Mouse (Mus musculus) testis, adult 2 months (tissue): ENCODE data around the gene Ubash3b. TPM values are rescaled to one million over a fixed set of nuclear protein-coding genes. Genes with fewer than 3 reads are reported as not detected.
A peak's percentile ranks its signal among the peaks of the same experiment; 100 is the strongest.

ENCODE experiments used
- H3K27ac ChIP-seq: fragments of 200-500 bp; 2 replicates; pipeline ENCODE4 v1.5.1; 2012; ENCODE audit warnings: low read depth, low read length; ENCODE audit not compliant: control insufficient read depth, insufficient read depth
- H3K27me3 ChIP-seq: fragments of 200-500 bp; 2 replicates; pipeline ENCODE4 v1.6.1; 2012; ENCODE audit warnings: mild to moderate bottlenecking, low read length, moderate library complexity; ENCODE audit not compliant: control insufficient read depth, insufficient read depth
- H3K36me3 ChIP-seq: fragments of 200-500 bp; 2 replicates; pipeline ENCODE4 v1.6.1; 2012; ENCODE audit warnings: mild to moderate bottlenecking, low read length; ENCODE audit not compliant: control insufficient read depth, insufficient read depth
- H3K4me1 ChIP-seq: fragments of 200-500 bp; 2 replicates; pipeline ENCODE4 v1.6.1; 2012; ENCODE audit warnings: low read length; ENCODE audit not compliant: control insufficient read depth, insufficient read depth
- H3K4me3 ChIP-seq: fragments of 200-500 bp; 2 replicates; pipeline ENCODE4 v1.5.1; 2012; ENCODE audit warnings: low read depth, mild to moderate bottlenecking, low read length, moderate library complexity, mixed read lengths; ENCODE audit not compliant: control insufficient read depth
- CTCF ChIP-seq: fragments of 200-500 bp; IDR thresholded peaks from 2 replicates; pipeline ENCODE4 v1.5.1; 2012; ENCODE audit warnings: low read depth, mild to moderate bottlenecking, inconsistent platforms, low read length, moderate library complexity; ENCODE audit not compliant: control insufficient read depth, insufficient read depth, insufficient replicate concordance
- POLR2A ChIP-seq: fragments of 200-500 bp; IDR thresholded peaks from 2 replicates; pipeline ENCODE4 v1.6.1; 2012; ENCODE audit warnings: low read depth, mild to moderate bottlenecking, inconsistent platforms, low read length, moderate library complexity; ENCODE audit not compliant: control insufficient read depth
- polyA plus RNA-seq: library from polyadenylated mRNA; depleted of rRNA; stranded (reverse); fragments of >200 nt; gene quantifications from 2 replicates; pipeline ENCODE4 v1.2.3, GENCODE M21; 2012

The Ubash3b gene
- polyA plus RNA-seq, 1 experiment = 1.6 TPM

DNA sequence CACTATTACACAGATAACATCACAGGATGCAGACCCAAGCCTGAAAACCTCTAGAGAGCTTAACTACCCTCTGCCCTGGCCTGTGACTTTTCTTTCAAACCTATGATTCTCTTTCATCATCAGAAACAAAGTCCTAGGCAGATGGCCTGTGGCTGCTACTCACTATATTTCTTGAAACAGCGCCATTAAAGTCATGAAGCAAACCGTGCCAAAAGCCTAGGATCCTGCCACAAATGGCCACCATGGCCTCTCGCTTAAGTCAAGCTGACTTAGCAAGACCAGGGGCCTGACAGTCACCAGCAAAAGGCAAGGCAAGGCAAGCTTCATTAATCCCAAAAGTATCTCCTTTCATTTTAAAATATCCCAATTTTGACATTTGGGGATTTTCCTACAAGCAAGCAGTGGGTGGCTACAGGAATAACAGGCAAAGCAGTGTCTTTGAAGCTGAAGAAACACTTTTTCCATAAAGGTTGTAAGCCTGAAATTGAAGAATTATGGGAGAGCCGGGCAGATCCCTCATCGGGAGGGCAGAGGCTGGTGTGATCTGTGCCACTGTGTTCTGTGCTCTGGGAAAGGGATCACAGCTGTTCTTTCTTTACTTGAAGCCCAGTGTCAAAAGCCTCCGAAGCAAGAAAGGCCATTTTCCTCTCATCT is 39.7 kb downstream of the Ubash3b start:
- H3K36me3 ChIP-seq = no peaks in the 10 kb centered on the region
- H3K27me3 ChIP-seq = no peaks in the 10 kb centered on the region
- no peak overlapping the region for H3K4me3 ChIP-seq
- no peak overlapping the region for H3K27ac ChIP-seq
- no peak for TF ChIP-seq CTCF
- no peak for TF ChIP-seq POLR2A
- H3K4me1 ChIP-seq = peaks cover 7% of the 10 kb centered on the region

DNA sequence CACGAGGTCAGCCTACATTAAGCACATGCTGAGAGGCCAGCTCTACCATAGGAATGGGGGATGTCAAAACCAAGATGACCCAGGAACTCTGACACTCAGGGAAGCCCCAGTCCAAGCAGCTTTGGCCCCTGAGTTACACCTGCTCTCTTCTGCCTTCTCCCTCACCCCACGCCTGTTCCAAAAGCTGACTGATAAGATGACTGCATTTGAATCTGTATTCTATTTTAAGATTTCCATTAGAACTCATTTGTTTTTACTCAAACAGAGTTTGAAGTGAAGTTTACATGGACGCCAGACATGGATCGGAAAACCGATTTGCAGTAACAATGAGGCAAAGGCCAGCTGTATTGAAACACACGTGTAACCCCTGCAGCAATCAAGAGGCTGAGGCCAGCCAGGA is 41.5 kb downstream of the Ubash3b start:
- H3K27ac ChIP-seq = no peak overlapping the region
- no peak overlapping the region for H3K4me3 ChIP-seq
- TF ChIP-seq POLR2A (no peak), CTCF (no peak)
- H3K4me1 ChIP-seq = peaks cover 7% of the 10 kb centered on the region
- no peaks in the 10 kb centered on the region for H3K27me3 ChIP-seq
- no peaks in the 10 kb centered on the region for H3K36me3 ChIP-seq

GRCm38 (mm10) chr9:41118065-41118464 is 43.4 kb downstream of the Ubash3b start:
- H3K36me3 ChIP-seq = no peaks in the 10 kb centered on the region
- H3K4me3 ChIP-seq = no peak overlapping the region
- H3K27me3 ChIP-seq = no peaks in the 10 kb centered on the region
- H3K27ac ChIP-seq = peak overlapping the region; percentile 47; the same call in 1 of the 2 replicates
- TF ChIP-seq CTCF = no peak
- TF ChIP-seq POLR2A = no peak
- H3K4me1 ChIP-seq = peaks cover 7% of the 10 kb centered on the region

- TF ChIP-seq CTCF = no peak
- no peak overlapping the region for H3K4me3 ChIP-seq
These were observed 45.4 kb downstream of the Ubash3b start for GRCm38 (mm10) chr9:41116126-41116525.

DNA sequence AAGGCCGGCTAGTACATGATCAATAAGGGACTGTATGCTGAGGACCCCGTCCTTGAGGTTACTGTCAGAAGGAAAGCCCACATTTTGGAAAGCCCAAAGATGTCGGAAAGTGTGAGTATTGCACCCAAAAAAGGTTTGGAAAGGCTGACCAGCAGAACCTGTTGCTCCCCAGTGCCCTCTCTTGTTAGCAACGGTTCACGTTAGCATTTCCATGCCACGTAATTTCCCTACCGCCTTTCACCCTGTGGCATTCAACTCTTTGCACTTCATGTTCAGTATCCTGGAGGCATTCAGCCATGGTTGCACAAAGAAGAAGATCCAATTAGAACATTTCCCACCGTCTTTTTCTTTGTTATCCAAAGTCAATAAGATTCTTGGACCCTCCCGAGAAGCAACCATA is 47.1 kb downstream of the Ubash3b start:
- Histone ChIP-seq H3K27me3 (no peaks in the 10 kb centered on the region), H3K4me1 (peaks cover 7% of the 10 kb centered on the region), H3K4me3 (no peak overlapping the region)

More at GRCm38 (mm10) chr9:41116126-41116525, 45.4 kb downstream of the Ubash3b start:
- peaks cover 7% of the 10 kb centered on the region for H3K4me1 ChIP-seq
- H3K27ac ChIP-seq = no peak overlapping the region
- H3K27me3 ChIP-seq = no peaks in the 10 kb centered on the region
- H3K36me3 ChIP-seq = no peaks in the 10 kb centered on the region

DNA sequence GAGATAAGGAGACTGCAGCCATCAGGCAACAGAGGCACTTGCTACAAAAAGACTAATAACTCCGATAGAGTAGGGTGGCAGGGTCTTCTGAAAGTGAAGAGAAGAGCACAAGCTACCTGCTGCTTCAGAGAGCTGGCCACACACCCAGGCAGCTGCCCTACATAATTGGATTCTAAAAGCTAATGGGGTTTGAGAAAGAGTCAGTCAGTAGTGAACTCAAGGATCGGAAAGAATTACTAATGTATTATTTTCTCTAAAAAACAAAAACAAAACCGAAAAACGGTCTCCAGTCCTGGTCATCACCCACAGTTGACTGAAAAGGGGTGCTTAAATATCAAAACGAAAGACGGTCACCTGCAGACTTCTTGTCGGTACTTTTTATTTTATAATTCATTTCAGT is 51.7 kb downstream of the Ubash3b start:
- no peaks in the 10 kb centered on the region for H3K36me3 ChIP-seq
- H3K27me3 ChIP-seq = no peaks in the 10 kb centered on the region
- H3K27ac ChIP-seq = no peak overlapping the region
- no peak overlapping the region for H3K4me3 ChIP-seq
- TF ChIP-seq CTCF (no peak), POLR2A (no peak)
- no peaks in the 10 kb centered on the region for H3K4me1 ChIP-seq

More for the DNA sequence above, 47.1 kb downstream of the Ubash3b start:
- Histone ChIP-seq H3K27ac (no peak overlapping the region), H3K36me3 (no peaks in the 10 kb centered on the region)
- TF ChIP-seq POLR2A (no peak), CTCF (no peak)

DNA sequence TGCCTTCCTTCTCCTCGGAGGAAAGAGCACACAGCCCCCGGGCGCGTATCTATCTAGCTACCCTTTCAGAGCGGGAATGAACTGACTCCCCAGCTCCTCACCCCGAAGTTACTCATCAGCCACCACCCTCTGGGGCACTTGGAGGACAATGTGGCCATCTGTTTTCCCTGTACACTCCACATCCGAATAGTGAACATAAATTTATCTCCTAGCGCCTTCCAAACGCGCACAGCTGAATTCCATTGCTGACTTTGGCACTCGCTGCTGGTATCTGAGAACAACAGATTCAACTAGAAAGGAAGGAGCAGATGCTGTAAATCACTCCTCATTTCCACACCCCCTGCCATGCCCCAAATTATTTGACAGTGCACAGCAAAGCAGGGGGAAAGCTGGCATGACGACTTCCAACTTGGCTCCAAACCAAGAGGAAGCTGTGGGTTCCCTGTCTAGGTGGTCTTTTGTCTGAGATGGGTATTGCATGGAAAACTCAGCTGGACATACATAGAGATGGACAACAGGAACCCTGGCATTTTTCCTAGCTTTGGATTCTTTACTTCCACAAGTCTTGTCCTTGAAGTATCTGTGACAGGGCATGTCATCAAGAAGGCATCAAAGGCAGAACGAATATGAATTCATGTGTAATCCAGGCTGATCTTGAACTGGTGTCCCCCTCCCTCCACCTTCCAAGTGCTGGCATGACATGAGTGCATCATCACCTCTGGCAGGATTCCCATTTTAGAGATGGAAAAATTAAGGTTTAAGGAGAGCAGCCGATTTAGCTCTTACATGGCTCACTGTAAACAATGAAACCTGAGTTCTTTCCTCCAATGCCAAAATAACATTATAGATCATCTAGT is 52.9 kb downstream of the Ubash3b start:
- Histone ChIP-seq H3K36me3 (no peaks in the 10 kb centered on the region), H3K27me3 (no peaks in the 10 kb centered on the region), H3K4me3 (no peak overlapping the region), H3K27ac (no peak overlapping the region), H3K4me1 (no peaks in the 10 kb centered on the region)
- TF ChIP-seq CTCF (no peak), POLR2A (no peak)
